Mouse (Mus musculus) cerebellum, adult 2 months (tissue): ENCODE data around the gene Diaph3.

Source experiments
- CTCF ChIP-seq: fragments of 200-500 bp; IDR thresholded peaks from 2 replicates; pipeline ENCODE4 v1.5.1; 2011; ENCODE audit warnings: low read depth, mild to moderate bottlenecking, control low read depth, low read length, moderate library complexity, borderline replicate concordance; ENCODE audit not compliant: insufficient read depth
- POLR2A ChIP-seq: fragments of 200-500 bp; IDR thresholded peaks from 2 replicates; pipeline ENCODE4 v1.6.1; 2011; ENCODE audit warnings: low read length, control low read depth, borderline replicate concordance; ENCODE audit not compliant: insufficient read depth

DNA sequence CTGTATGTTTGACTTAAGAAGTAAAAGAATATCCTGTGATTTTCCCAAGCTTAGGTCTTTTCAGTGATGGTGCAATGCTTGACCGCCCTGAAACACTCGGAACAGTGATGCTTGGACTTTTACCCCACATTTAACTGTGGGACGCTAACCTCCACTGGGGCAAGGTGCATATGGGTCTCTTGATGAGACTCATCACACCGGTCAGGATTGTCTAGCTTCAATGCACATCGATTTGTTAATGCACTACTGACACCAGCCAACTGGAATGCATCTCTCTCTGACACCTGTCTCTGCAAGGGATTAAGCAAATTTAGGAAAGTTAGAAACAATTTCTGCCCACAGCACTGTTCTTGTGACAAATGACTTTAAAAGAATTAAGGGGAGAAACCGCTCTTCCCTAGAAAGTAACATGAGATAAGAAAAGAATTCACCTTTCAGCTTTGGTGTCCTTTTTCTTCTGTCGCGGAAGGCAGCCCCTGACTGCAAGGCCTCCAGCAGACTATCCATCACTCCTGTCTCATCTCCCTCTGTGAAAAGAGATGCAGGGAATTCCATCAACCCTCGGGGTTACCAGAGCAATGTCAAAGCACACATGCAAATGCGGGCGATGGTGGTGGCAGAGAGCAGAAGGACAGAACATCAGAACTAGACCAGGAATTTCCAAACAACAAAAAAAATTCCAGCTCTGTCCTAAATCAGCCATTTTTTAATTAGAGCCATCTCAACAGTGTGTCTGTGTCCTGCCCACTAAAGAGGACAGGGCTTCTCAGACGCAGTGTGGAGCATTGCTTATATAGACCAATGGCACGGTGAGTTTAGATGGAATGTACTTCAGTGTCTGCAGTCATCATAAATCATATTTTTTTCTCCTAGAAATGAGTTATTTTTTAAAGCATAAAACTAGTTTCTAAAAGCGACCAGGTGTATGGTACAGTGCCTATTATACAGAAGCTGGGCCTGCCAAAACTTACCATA, 368.6 kb downstream of the Diaph3 start:
- no peak for TF ChIP-seq CTCF
- TF ChIP-seq POLR2A = no peak
